Mouse (Mus musculus): ENCODE data around the gene Serpina3b. TPM values are rescaled to one million over a fixed set of nuclear protein-coding genes. Genes with fewer than 3 reads are reported as not detected.
"Not testable (repeated sequence)": the region's sequence is repeated elsewhere in the genome, so short reads cannot be mapped to it uniquely, and the experiment has no call there.

Gene Serpina3b
- 1.7 TPM in 1 of 2 replicates, not detected in the other for polyA plus RNA-seq (2011; ENCODE audit: insufficient read depth, insufficient read length, low replicate concordance, missing spikeins)

GRCm38 (mm10) chr12:104127696-104128095, at the start of gene Serpina3b:
TSS of gene Serpina3b (plus strand) at chr12:104127996.
- 54% methylated on average over 5 of the region's 5 CpGs for WGBS
- Histone ChIP-seq H3K4me3 (replicated peaks; ENCODE audit: control insufficient read depth, low read depth, low read length) (no peak within 1 kb of the TSS), H3K27ac (ENCODE audit: control insufficient read depth, insufficient read depth, low read depth, low read length, poor library complexity) (no peak within 1 kb of the TSS), H3K4me1 (ENCODE audit: control insufficient read depth, insufficient read depth, low read length) (no peaks in the 10 kb centered on the region; the same call in 1 of the 2 replicates)
- TF ChIP-seq POLR2A (IDR thresholded peaks at IDR 0.05; ENCODE audit: borderline replicate concordance, control insufficient read depth, low read depth, low read length) (no peak), CTCF (IDR thresholded peaks at IDR 0.05; ENCODE audit: control insufficient read depth, insufficient read depth, low read length) (no peak)

DNA sequence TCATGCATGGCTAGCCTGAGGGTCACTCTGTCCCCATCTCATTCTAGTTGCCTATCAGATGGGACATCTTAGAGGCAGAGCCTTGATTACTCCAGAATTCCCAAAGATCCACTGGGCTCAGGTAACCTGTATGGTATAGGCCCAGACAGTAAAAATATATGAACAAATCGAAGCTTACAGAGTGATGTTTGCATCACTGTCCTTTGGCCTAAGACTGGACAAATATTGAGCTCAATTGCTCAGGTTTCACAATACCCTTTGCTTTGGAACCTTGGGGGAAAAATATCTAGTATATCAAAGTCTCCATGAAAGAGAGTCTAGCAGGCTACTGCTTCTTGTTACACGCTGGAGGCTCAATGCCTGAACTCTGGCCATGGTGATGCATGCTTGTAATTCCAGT, 37.7 kb upstream of the Serpina3b start:
- no peak for TF ChIP-seq CTCF (IDR thresholded peaks at IDR 0.05; ENCODE audit: control insufficient read depth, insufficient read depth, low read length)
- TF ChIP-seq POLR2A (IDR thresholded peaks at IDR 0.05; ENCODE audit: borderline replicate concordance, control insufficient read depth, low read depth, low read length): no peak
- Histone ChIP-seq H3K4me1 (ENCODE audit: control insufficient read depth, insufficient read depth, low read length) (no peaks in the 10 kb centered on the region), H3K4me3 (replicated peaks; ENCODE audit: control insufficient read depth, low read depth, low read length) (no peak overlapping the region), H3K27ac (ENCODE audit: control insufficient read depth, insufficient read depth, low read depth, low read length, poor library complexity) (no peak overlapping the region)
- 70% methylated on average over 2 of the region's 2 CpGs for WGBS

- Histone ChIP-seq H3K4me3 (replicated peaks; ENCODE audit: control insufficient read depth, low read depth, low read length) (no peak overlapping the region), H3K4me1 (ENCODE audit: control insufficient read depth, insufficient read depth, low read length) (no peaks in the 10 kb centered on the region), H3K27ac (ENCODE audit: control insufficient read depth, insufficient read depth, low read depth, low read length, poor library complexity) (no peak overlapping the region)
- WGBS: 70% methylated on average over 1 of the region's 1 CpGs
- TF ChIP-seq POLR2A (IDR thresholded peaks at IDR 0.05; ENCODE audit: borderline replicate concordance, control insufficient read depth, low read depth, low read length) (no peak), CTCF (IDR thresholded peaks at IDR 0.05; ENCODE audit: control insufficient read depth, insufficient read depth, low read length) (no peak)
These were observed 36.5 kb upstream of the Serpina3b start for GRCm38 (mm10) chr12:104091303-104091702.

- TF ChIP-seq POLR2A (IDR thresholded peaks at IDR 0.05; ENCODE audit: borderline replicate concordance, control insufficient read depth, low read depth, low read length) (no peak), CTCF (IDR thresholded peaks at IDR 0.05; ENCODE audit: control insufficient read depth, insufficient read depth, low read length) (no peak)
- WGBS: 79% methylated on average over 6 of the region's 6 CpGs
- no peak within 1 kb of the TSS for H3K27ac ChIP-seq (ENCODE audit: control insufficient read depth, insufficient read depth, low read depth, low read length, poor library complexity)
- no peak within 1 kb of the TSS for H3K4me3 ChIP-seq (replicated peaks; ENCODE audit: control insufficient read depth, low read depth, low read length)
- H3K4me1 ChIP-seq (ENCODE audit: control insufficient read depth, insufficient read depth, low read length): no peaks in the 10 kb centered on the region
These were observed 27.0 kb upstream of the Serpina3b start, which contains the start of gene Serpina5 for GRCm38 (mm10) chr12:104100768-104101167. TSS of gene Serpina5 (plus strand) at chr12:104101113.

DNA sequence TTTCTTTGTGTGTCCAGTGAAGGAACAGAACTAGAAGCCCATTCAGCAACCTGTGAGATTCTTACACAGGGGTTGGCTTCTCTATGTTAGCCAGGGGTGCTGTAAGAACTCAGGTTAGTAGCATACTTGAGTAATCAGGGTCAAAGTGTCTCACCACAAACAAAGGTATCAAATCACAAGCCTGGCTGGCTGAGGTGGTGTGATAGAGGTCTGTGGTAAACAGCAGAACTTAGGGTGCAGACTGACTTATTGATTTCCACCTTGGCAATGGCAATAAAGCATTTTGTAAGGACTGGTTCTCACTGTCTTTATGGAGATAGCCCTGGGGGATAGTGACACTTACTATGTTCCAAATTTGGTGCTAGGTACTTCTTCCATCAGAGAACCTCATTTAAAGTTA, 21.9 kb upstream of the Serpina3b start:
- H3K4me1 ChIP-seq (ENCODE audit: control insufficient read depth, insufficient read depth, low read length): no peaks in the 10 kb centered on the region
- no peak overlapping the region for H3K4me3 ChIP-seq (replicated peaks; ENCODE audit: control insufficient read depth, low read depth, low read length)
- TF ChIP-seq CTCF (IDR thresholded peaks at IDR 0.05; ENCODE audit: control insufficient read depth, insufficient read depth, low read length) (no peak), POLR2A (IDR thresholded peaks at IDR 0.05; ENCODE audit: borderline replicate concordance, control insufficient read depth, low read depth, low read length) (no peak)
- H3K27ac ChIP-seq (ENCODE audit: control insufficient read depth, insufficient read depth, low read depth, low read length, poor library complexity): no peak overlapping the region

DNA sequence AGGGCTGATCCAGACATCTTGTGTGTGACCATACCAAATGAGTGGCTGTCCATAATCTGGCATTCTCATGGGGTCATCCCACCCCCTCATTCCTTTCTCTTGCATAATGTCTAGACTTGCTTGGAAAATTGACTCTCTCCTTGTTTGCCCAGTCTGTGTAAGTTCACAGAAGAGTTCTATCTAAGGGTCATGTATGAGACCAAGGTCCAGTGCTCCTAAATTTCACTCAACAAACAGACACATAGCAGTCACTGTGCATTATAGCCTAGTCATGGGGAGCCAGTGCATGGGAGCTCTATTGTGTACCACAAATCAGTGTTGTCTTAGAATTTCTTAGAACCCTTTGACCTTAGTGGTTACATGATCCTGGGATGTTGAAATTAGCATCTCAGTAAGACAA, 20.9 kb upstream of the Serpina3b start:
- H3K4me3 ChIP-seq (replicated peaks; ENCODE audit: control insufficient read depth, low read depth, low read length): no peak overlapping the region
- no peak overlapping the region for H3K27ac ChIP-seq (ENCODE audit: control insufficient read depth, insufficient read depth, low read depth, low read length, poor library complexity)
- no peaks in the 10 kb centered on the region for H3K4me1 ChIP-seq (ENCODE audit: control insufficient read depth, insufficient read depth, low read length)
- no peak for TF ChIP-seq CTCF (IDR thresholded peaks at IDR 0.05; ENCODE audit: control insufficient read depth, insufficient read depth, low read length)
- TF ChIP-seq POLR2A (IDR thresholded peaks at IDR 0.05; ENCODE audit: borderline replicate concordance, control insufficient read depth, low read depth, low read length): no peak

DNA sequence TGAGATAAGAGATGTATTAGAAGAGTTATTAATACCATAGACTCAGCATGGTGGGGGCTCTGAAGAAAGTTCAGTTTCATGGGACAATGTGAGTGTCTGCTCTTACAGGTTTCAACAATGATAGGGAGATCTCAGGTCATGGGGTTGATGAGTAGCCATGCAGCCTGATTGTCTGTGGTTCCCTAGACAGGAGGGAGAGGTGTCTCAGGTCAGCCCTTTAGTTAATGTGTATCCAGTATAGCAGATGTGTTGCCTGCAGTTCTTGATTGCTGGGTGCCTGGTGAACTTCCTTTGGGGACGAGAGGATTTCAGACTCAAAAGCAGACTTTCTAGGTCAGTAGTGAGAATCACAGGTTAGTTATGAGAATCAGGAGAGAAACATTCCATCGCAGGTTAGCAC, 19.3 kb upstream of the Serpina3b start:
- Histone ChIP-seq H3K27ac (ENCODE audit: control insufficient read depth, insufficient read depth, low read depth, low read length, poor library complexity) (no peak overlapping the region), H3K4me1 (ENCODE audit: control insufficient read depth, insufficient read depth, low read length) (no peaks in the 10 kb centered on the region), H3K4me3 (replicated peaks; ENCODE audit: control insufficient read depth, low read depth, low read length) (no peak overlapping the region)
- WGBS: 82% methylated on average over 2 of the region's 2 CpGs
- no peak for TF ChIP-seq POLR2A (IDR thresholded peaks at IDR 0.05; ENCODE audit: borderline replicate concordance, control insufficient read depth, low read depth, low read length)

- not testable (repeated sequence) for H3K4me1 ChIP-seq (ENCODE audit: control insufficient read depth, insufficient read depth, low read length); H3K27ac ChIP-seq (ENCODE audit: control insufficient read depth, insufficient read depth, low read depth, low read length, poor library complexity); H3K4me3 ChIP-seq (replicated peaks; ENCODE audit: control insufficient read depth, low read depth, low read length)
- WGBS: 85% methylated on average over 11 of the region's 11 CpGs
These were observed 15.5 kb upstream of the Serpina3b start, which contains the start of gene Serpina3a for GRCm38 (mm10) chr12:104112333-104112732. TSS of gene Serpina3a (plus strand) at chr12:104112724.

DNA sequence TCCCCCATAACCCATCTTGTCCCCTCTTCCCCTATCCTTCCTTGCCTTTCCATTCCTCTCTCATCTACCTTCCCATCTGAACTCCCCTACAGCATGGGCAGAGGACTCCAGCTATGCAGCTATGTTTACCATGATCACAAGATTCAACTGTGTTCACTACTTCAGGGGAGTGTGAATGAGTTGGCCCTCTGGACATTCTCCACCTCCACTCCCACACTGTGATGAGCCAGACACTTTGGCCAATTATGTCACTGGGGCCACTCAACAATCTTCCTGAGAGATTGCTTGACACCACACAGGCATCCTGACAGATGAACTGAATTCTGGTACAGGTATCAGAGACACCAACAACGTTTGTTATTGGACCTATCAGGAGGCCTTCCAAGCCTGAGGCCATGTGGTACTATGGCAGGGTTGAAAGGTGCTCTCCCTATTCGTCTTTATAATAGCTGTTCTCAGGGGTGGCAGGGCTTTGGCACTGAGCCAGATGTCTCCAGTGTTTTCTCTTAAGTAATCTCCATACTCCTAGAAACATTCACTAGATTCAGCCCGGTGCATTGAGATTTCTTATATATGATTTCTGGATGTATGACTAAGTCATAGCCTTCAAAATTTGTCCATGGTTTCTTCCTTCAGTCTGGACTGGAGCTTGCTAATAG, 12.7 kb upstream of the Serpina3b start:
- TF ChIP-seq CTCF (IDR thresholded peaks at IDR 0.05; ENCODE audit: control insufficient read depth, insufficient read depth, low read length): no peak
- TF ChIP-seq POLR2A (IDR thresholded peaks at IDR 0.05; ENCODE audit: borderline replicate concordance, control insufficient read depth, low read depth, low read length): no peak
- H3K4me1 ChIP-seq (ENCODE audit: control insufficient read depth, insufficient read depth, low read length): no peaks in the 10 kb centered on the region
- H3K27ac ChIP-seq (ENCODE audit: control insufficient read depth, insufficient read depth, low read depth, low read length, poor library complexity): no peak overlapping the region
- WGBS: 66% methylated on average over 3 of the region's 3 CpGs
- no peak overlapping the region for H3K4me3 ChIP-seq (replicated peaks; ENCODE audit: control insufficient read depth, low read depth, low read length)
